ENCODE assay signal across 20 mouse cellular contexts in the genomic region with DNA sequence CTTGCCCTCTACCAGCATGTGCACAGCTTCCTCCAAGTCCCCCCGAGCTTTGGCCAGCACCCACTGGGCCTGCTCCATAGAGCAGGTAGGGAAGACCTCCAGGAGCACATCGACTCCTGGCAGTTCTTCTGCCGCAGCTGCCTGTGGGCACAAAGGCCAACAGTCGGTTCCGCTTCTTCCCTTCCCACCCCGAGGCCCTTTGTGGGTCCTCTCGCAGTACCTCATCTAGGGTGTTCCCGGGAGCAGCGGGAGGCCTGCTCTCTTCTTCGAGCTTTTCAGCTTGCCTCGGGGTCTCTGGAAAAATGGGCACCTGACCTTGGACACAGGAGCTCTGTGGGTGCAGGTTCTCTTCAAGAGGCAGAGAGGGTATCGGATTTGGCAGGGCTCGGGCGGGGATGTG. TPM values are rescaled to one million over a fixed set of nuclear protein-coding genes. Genes with fewer than 3 reads are reported as not detected.
A peak's percentile ranks its signal among the peaks of the same experiment; 100 is the strongest.
DNase-seq lines count a peak whose midpoint lies in the region; ATAC-seq lines count a peak whose summit lies in the region.
"Had no signal": no experiment of that assay in that cellular context is flagged by ENCODE, and none has a peak within 500 bp of the region (broad histone marks: within the 10 kb centered on the region; RNA-seq: fewer than 3 reads in every experiment).

No protein-coding gene starts in this region.

- peak overlapping the region; percentile 7; the same call in 1 of the 2 replicates for H3K4me3 ChIP-seq in hindbrain, embryonic 10.5 days
- no peak overlapping the region for H3K4me3 ChIP-seq in hindbrain, embryonic 16.5 days (ENCODE audit: low read length)
- H3K4me3 ChIP-seq in midbrain, embryonic 10.5 days, result peak overlapping the region; percentile 5; the same call in 1 of the 2 replicates
- H3K4me3 ChIP-seq in midbrain, embryonic 16.5 days (ENCODE audit: low read depth, low read length), result no peak overlapping the region
- H3K4me3 ChIP-seq: embryonic facial prominence, embryonic 13.5 days; forebrain, embryonic 12.5 days; heart, adult 2 months; heart, embryonic 12.5 days had no signal

- H3K4me2 ChIP-seq in hindbrain, embryonic 16.5 days (ENCODE audit: low read length), result no peak overlapping the region
- H3K4me2 ChIP-seq in midbrain, embryonic 16.5 days (ENCODE audit: low read length), result no peak overlapping the region
- H3K4me2 ChIP-seq: embryonic facial prominence, embryonic 13.5 days; forebrain, embryonic 12.5 days; heart, embryonic 12.5 days had no signal

- H3K27ac ChIP-seq in hindbrain, embryonic 10.5 days, result no peak overlapping the region
- H3K27ac ChIP-seq in hindbrain, embryonic 16.5 days (ENCODE audit: low read depth, low read length), result no peak overlapping the region
- H3K27ac ChIP-seq in midbrain, embryonic 10.5 days (replicated peaks), result no peak overlapping the region
- no peak overlapping the region for H3K27ac ChIP-seq in midbrain, embryonic 16.5 days (ENCODE audit: low read length)
- H3K27ac ChIP-seq: embryonic facial prominence, embryonic 13.5 days; forebrain, embryonic 12.5 days; heart, adult 2 months had no signal

- peaks cover 30% of the 10 kb centered on the region for H3K27me3 ChIP-seq in hindbrain, embryonic 10.5 days (ENCODE audit: insufficient read depth, poor library complexity, severe bottlenecking)
- no peaks in the 10 kb centered on the region for H3K27me3 ChIP-seq in hindbrain, embryonic 16.5 days (replicated peaks; ENCODE audit: control insufficient read depth, insufficient read depth, low read length)
- H3K27me3 ChIP-seq in midbrain, embryonic 10.5 days (ENCODE audit: low read depth, poor library complexity, severe bottlenecking), result peaks cover 34% of the 10 kb centered on the region
- H3K27me3 ChIP-seq in midbrain, embryonic 16.5 days (ENCODE audit: control insufficient read depth, insufficient read depth, low read depth, low read length), result no peaks in the 10 kb centered on the region

- peaks cover 33% of the 10 kb centered on the region for H3K36me3 ChIP-seq in hindbrain, embryonic 10.5 days
- H3K36me3 ChIP-seq in hindbrain, embryonic 16.5 days (ENCODE audit: control insufficient read depth, insufficient read depth, low read length), result peaks cover 20% of the 10 kb centered on the region
- peaks cover 38% of the 10 kb centered on the region for H3K36me3 ChIP-seq in midbrain, embryonic 10.5 days
- peaks cover 15% of the 10 kb centered on the region for H3K36me3 ChIP-seq in midbrain, embryonic 16.5 days (ENCODE audit: control insufficient read depth, insufficient read depth, low read length)

- H3K4me1 ChIP-seq in hindbrain, embryonic 10.5 days (replicated peaks), result peaks cover 74% of the 10 kb centered on the region
- peaks cover 20% of the 10 kb centered on the region for H3K4me1 ChIP-seq in hindbrain, embryonic 16.5 days (ENCODE audit: control insufficient read depth, insufficient read depth, low read depth, low read length)
- H3K4me1 ChIP-seq in midbrain, embryonic 10.5 days, result peaks cover 73% of the 10 kb centered on the region
- peaks cover 18% of the 10 kb centered on the region for H3K4me1 ChIP-seq in midbrain, embryonic 16.5 days (ENCODE audit: control insufficient read depth, insufficient read depth, low read length)

- no peaks in the 10 kb centered on the region for H3K9me3 ChIP-seq in hindbrain, embryonic 10.5 days
- H3K9me3 ChIP-seq in hindbrain, embryonic 16.5 days (ENCODE audit: control insufficient read depth, low read length), result no peaks in the 10 kb centered on the region
- no peaks in the 10 kb centered on the region for H3K9me3 ChIP-seq in midbrain, embryonic 10.5 days (replicated peaks)
- no peaks in the 10 kb centered on the region for H3K9me3 ChIP-seq in midbrain, embryonic 16.5 days (replicated peaks; ENCODE audit: control insufficient read depth, low read length, poor library complexity, severe bottlenecking)
- H3K9me3 ChIP-seq: embryonic facial prominence, embryonic 13.5 days; forebrain, embryonic 12.5 days; G1E; heart, embryonic 12.5 days had no signal

- H3K9ac ChIP-seq in hindbrain, embryonic 16.5 days (ENCODE audit: low read depth, low read length), result no peak overlapping the region
- H3K9ac ChIP-seq in midbrain, embryonic 16.5 days (ENCODE audit: low read depth, low read length), result no peak overlapping the region
- H3K9ac ChIP-seq: embryonic facial prominence, embryonic 13.5 days; forebrain, embryonic 12.5 days; heart, embryonic 12.5 days had no signal

- 94% methylated on average over 14 of the region's 14 CpGs for WGBS in hindbrain, embryonic 10.5 days
- 89% methylated on average over 14 of the region's 14 CpGs for WGBS in hindbrain, embryonic 16.5 days
- 91% methylated on average over 14 of the region's 14 CpGs for WGBS in midbrain, embryonic 10.5 days
- WGBS in midbrain, embryonic 16.5 days, result 91% methylated on average over 14 of the region's 14 CpGs

- no peak for ATAC-seq in hindbrain, embryonic 16.5 days
- no peak for ATAC-seq in midbrain, embryonic 16.5 days
- ATAC-seq: CD4-positive, CD25-positive, alpha-beta regulatory T cell, adult 4 months; forebrain, embryonic 16.5 days had no signal

- peak; percentile 61 for DNase-seq in cerebellum, adult 11-12 months
- no peak for DNase-seq in cerebellum, postnatal 4 days (ENCODE audit: low spot score in 2 of 2)
- no peak for DNase-seq in hindbrain, embryonic 10.5 days (ENCODE audit: low spot score)
- no peak for DNase-seq in midbrain, embryonic 10.5 days (ENCODE audit: low spot score)
- peak; percentile 6 for DNase-seq in ovary, postnatal 36 days (ENCODE audit: low spot score)
- DNase-seq in ovary, postnatal 14 days (ENCODE audit: low spot score), result no peak
- DNase-seq: adrenal gland, adult 8-10 months; adrenal gland, postnatal 36 days; B cell, adult 2 months; cerebellum, adult 18-20 months; gastrocnemius, postnatal 10 days; heart, adult 2 months had no signal

RNA-seq across cellular contexts. Expression of a gene that starts 3.3 kb away (rescaled TPM):
- polyA plus RNA-seq in hindbrain, embryonic 10.5 days (2016; fragmentation: Nextera tagmentation; extraction: Ambion mirVana), result 23.2 and 28.2 TPM in 2 replicates
- polyA plus RNA-seq in hindbrain, embryonic 16.5 days (2015; fragmentation: Nextera tagmentation; extraction: Ambion mirVana), result 49.4 and 55.6 TPM in 2 replicates
- 24.6 and 25.0 TPM in 2 replicates for polyA plus RNA-seq in midbrain, embryonic 10.5 days (2016; fragmentation: Nextera tagmentation; extraction: Ambion mirVana)
- polyA plus RNA-seq in midbrain, embryonic 16.5 days (2015; fragmentation: Nextera tagmentation; extraction: Ambion mirVana), result 49.5 and 51.3 TPM in 2 replicates

RNA-seq across cellular contexts. Expression of a gene that starts 4.4 kb away (rescaled TPM):
- 4.5 and 9.7 TPM in 2 replicates for polyA plus RNA-seq in hindbrain, embryonic 10.5 days (2016; fragmentation: Nextera tagmentation; extraction: Ambion mirVana)
- 99.1 and 112 TPM in 2 replicates for polyA plus RNA-seq in hindbrain, embryonic 16.5 days (2015; fragmentation: Nextera tagmentation; extraction: Ambion mirVana)
- 4.7 and 8.9 TPM in 2 replicates for polyA plus RNA-seq in midbrain, embryonic 10.5 days (2016; fragmentation: Nextera tagmentation; extraction: Ambion mirVana)
- 129 and 146 TPM in 2 replicates for polyA plus RNA-seq in midbrain, embryonic 16.5 days (2015; fragmentation: Nextera tagmentation; extraction: Ambion mirVana)

RNA-seq across cellular contexts. Expression of a gene that starts 7.2 kb away (rescaled TPM):
- 260 and 279 TPM in 2 replicates for polyA plus RNA-seq in hindbrain, embryonic 10.5 days (2016; fragmentation: Nextera tagmentation; extraction: Ambion mirVana)
- 343 and 362 TPM in 2 replicates for polyA plus RNA-seq in hindbrain, embryonic 16.5 days (2015; fragmentation: Nextera tagmentation; extraction: Ambion mirVana)
- 239 and 249 TPM in 2 replicates for polyA plus RNA-seq in midbrain, embryonic 10.5 days (2016; fragmentation: Nextera tagmentation; extraction: Ambion mirVana)
- 313 and 332 TPM in 2 replicates for polyA plus RNA-seq in midbrain, embryonic 16.5 days (2015; fragmentation: Nextera tagmentation; extraction: Ambion mirVana)

RNA-seq across cellular contexts. Expression of a gene that starts 9.6 kb away (rescaled TPM):
- 10.0 and 11.9 TPM in 2 replicates for polyA plus RNA-seq in hindbrain, embryonic 10.5 days (2016; fragmentation: Nextera tagmentation; extraction: Ambion mirVana)
- polyA plus RNA-seq in hindbrain, embryonic 16.5 days (2015; fragmentation: Nextera tagmentation; extraction: Ambion mirVana), result 13.0 and 13.4 TPM in 2 replicates
- polyA plus RNA-seq in midbrain, embryonic 10.5 days (2016; fragmentation: Nextera tagmentation; extraction: Ambion mirVana), result 9.1 and 10.1 TPM in 2 replicates
- polyA plus RNA-seq in midbrain, embryonic 16.5 days (2015; fragmentation: Nextera tagmentation; extraction: Ambion mirVana), result 10.7 and 11.8 TPM in 2 replicates

RNA-seq across cellular contexts. Expression of a gene that starts 18.8 kb away (rescaled TPM):
- 1.1 and 1.4 TPM in 2 replicates for polyA plus RNA-seq in hindbrain, embryonic 10.5 days (2016; fragmentation: Nextera tagmentation; extraction: Ambion mirVana)
- polyA plus RNA-seq in hindbrain, embryonic 16.5 days (2015; fragmentation: Nextera tagmentation; extraction: Ambion mirVana), result 2.4 TPM in 2 replicates
- polyA plus RNA-seq in midbrain, embryonic 10.5 days (2016; fragmentation: Nextera tagmentation; extraction: Ambion mirVana), result 0.96 and 1.4 TPM in 2 replicates
- 1.4 and 2.7 TPM in 2 replicates for polyA plus RNA-seq in midbrain, embryonic 16.5 days (2015; fragmentation: Nextera tagmentation; extraction: Ambion mirVana)
- polyA plus RNA-seq: G1E had no signal

Comparison
In these comparisons a context has a peak if more than half of its experiments do, and no peak if none do; other contexts are left out.
1. DNase-seq: peak in cerebellum, adult 11-12 months (single experiment) and ovary, postnatal 36 days (single experiment); none in cerebellum, postnatal 4 days (0 of 2), hindbrain, embryonic 10.5 days (single experiment), midbrain, embryonic 10.5 days (single experiment) and ovary, postnatal 14 days (single experiment).
2. H3K4me3 ChIP-seq: peak in hindbrain, embryonic 10.5 days (single experiment) and midbrain, embryonic 10.5 days (single experiment); none in hindbrain, embryonic 16.5 days (single experiment) and midbrain, embryonic 16.5 days (single experiment).